Mouse (Mus musculus) right cerebral cortex, postnatal 10 days (tissue): ENCODE measurements at regions not wholly inside any gene's neighbourhood (a gene's known extent, or its start where the extent isn't known, plus 50 kb on each side); places are given as distances from the start of the nearest gene placed in this dataset.

Experiments
- DNase-seq, 2 experiments: peaks; one replicate each; pipeline ENCODE4 v3.0.0; 2021; ENCODE audit warnings: low spot score in 2 of 2

- peak; percentile 38 to 44 for DNase-seq
Measured at GRCm38 (mm10) chr3:43783000-43783588, 1595.1 kb upstream of the Pcdh10 start.

- no peak for DNase-seq
Measured at GRCm38 (mm10) chr3:43784170-43784569, 1594.0 kb upstream of the Pcdh10 start.
